Mouse (Mus musculus) left cerebral cortex, adult 11 months (tissue): ENCODE data around the gene Met.

Experiments used
- DNase-seq: peaks from one replicate; pipeline ENCODE4 v3.0.0; 2022; ENCODE audit warnings: low spot score

Met gene

GRCm38 (mm10) chr6:17492062-17492461 lies 28.5 kb downstream of the Met start:
- no peak for DNase-seq

GRCm38 (mm10) chr6:17495413-17495812 lies 31.8 kb downstream of the Met start:
- no peak for DNase-seq

- DNase-seq: no peak
These were observed 33.8 kb downstream of the Met start for GRCm38 (mm10) chr6:17497366-17497765.

- DNase-seq: no peak
These were observed 35.2 kb downstream of the Met start for GRCm38 (mm10) chr6:17498801-17499200.

GRCm38 (mm10) chr6:17501440-17501839 lies 37.8 kb downstream of the Met start:
- no peak for DNase-seq

GRCm38 (mm10) chr6:17502311-17502710 lies 38.7 kb downstream of the Met start:
- no peak for DNase-seq

- DNase-seq: no peak
These were observed 40.1 kb downstream of the Met start for GRCm38 (mm10) chr6:17503724-17504123.

GRCm38 (mm10) chr6:17505530-17505929 lies 41.9 kb downstream of the Met start:
- no peak for DNase-seq

- DNase-seq: no peak
These were observed 43.2 kb downstream of the Met start for GRCm38 (mm10) chr6:17506831-17507230.

GRCm38 (mm10) chr6:17508184-17508583 lies 44.6 kb downstream of the Met start:
- DNase-seq: no peak

- no peak for DNase-seq
These were observed 45.2 kb downstream of the Met start for GRCm38 (mm10) chr6:17508604-17509372.

GRCm38 (mm10) chr6:17513381-17513780 lies 49.8 kb downstream of the Met start:
- no peak for DNase-seq

- no peak for DNase-seq
These were observed 52.3 kb downstream of the Met start for GRCm38 (mm10) chr6:17515775-17516460.

GRCm38 (mm10) chr6:17521901-17522717 lies 58.5 kb downstream of the Met start:
- DNase-seq: no peak

- no peak for DNase-seq
These were observed 59.3 kb downstream of the Met start for GRCm38 (mm10) chr6:17522917-17523316.

- no peak for DNase-seq
These were observed 66.1 kb downstream of the Met start for GRCm38 (mm10) chr6:17529490-17530269.

GRCm38 (mm10) chr6:17541615-17542014 lies 78.0 kb downstream of the Met start:
- no peak for DNase-seq

- no peak for DNase-seq
These were observed 78.8 kb downstream of the Met start for GRCm38 (mm10) chr6:17542383-17542782.

- no peak for DNase-seq
These were observed 81.9 kb downstream of the Met start for GRCm38 (mm10) chr6:17545480-17545879.

GRCm38 (mm10) chr6:17546341-17546740 lies 82.7 kb downstream of the Met start:
- no peak for DNase-seq

- no peak for DNase-seq
These were observed 83.2 kb downstream of the Met start for GRCm38 (mm10) chr6:17546825-17547224.

GRCm38 (mm10) chr6:17548786-17549185 lies 85.2 kb downstream of the Met start:
- DNase-seq: no peak
